Mouse (Mus musculus): Measurements from ENCODE around the gene Tmem182. TPM values are rescaled to one million over a fixed set of nuclear protein-coding genes. Genes with fewer than 3 reads are reported as not detected.
A peak's percentile ranks its signal among the peaks of the same experiment; 100 is the strongest.

Gene Tmem182
- total RNA-seq, 4 experiments from 2014 or later: 171 to 176 (median 173) TPM

- DNase-seq (ENCODE audit: low spot score): no peak
Measured at GRCm38 (mm10) chr1:40865043-40865442, 59.6 kb downstream of the Tmem182 start.

- no peak for DNase-seq (ENCODE audit: low spot score)
Measured at GRCm38 (mm10) chr1:40867106-40867505, 61.7 kb downstream of the Tmem182 start.

- DNase-seq (ENCODE audit: low spot score): no peak
Measured at GRCm38 (mm10) chr1:40867651-40868050, 62.2 kb downstream of the Tmem182 start.

GRCm38 (mm10) chr1:40873760-40874455 is 68.5 kb downstream of the Tmem182 start:
- DNase-seq (ENCODE audit: low spot score): no peak

- peak; percentile 21 for DNase-seq (ENCODE audit: low spot score)
Measured at GRCm38 (mm10) chr1:40874456-40875375, 69.3 kb downstream of the Tmem182 start.

- peak; percentile 24 for DNase-seq (ENCODE audit: low spot score)
Measured at GRCm38 (mm10) chr1:40879051-40879450, 73.7 kb downstream of the Tmem182 start.

GRCm38 (mm10) chr1:40879526-40879925 is 74.1 kb downstream of the Tmem182 start:
- DNase-seq (ENCODE audit: low spot score): no peak

GRCm38 (mm10) chr1:40880527-40880926 is 75.1 kb downstream of the Tmem182 start:
- no peak for DNase-seq (ENCODE audit: low spot score)

- DNase-seq (ENCODE audit: low spot score): no peak
Measured at GRCm38 (mm10) chr1:40883856-40884255, 78.5 kb downstream of the Tmem182 start.

GRCm38 (mm10) chr1:40884943-40885342 is 79.5 kb downstream of the Tmem182 start:
- no peak for DNase-seq (ENCODE audit: low spot score)

GRCm38 (mm10) chr1:40887673-40888072 is 82.3 kb downstream of the Tmem182 start:
- DNase-seq (ENCODE audit: low spot score): no peak

GRCm38 (mm10) chr1:40888396-40889040 is 83.1 kb downstream of the Tmem182 start:
- no peak for DNase-seq (ENCODE audit: low spot score)

GRCm38 (mm10) chr1:40889617-40890016 is 84.2 kb downstream of the Tmem182 start:
- DNase-seq (ENCODE audit: low spot score): no peak

- DNase-seq (ENCODE audit: low spot score): no peak
Measured at GRCm38 (mm10) chr1:40890246-40890645, 84.8 kb downstream of the Tmem182 start.

GRCm38 (mm10) chr1:40903712-40904111 is 98.3 kb downstream of the Tmem182 start:
- DNase-seq (ENCODE audit: low spot score): no peak

Other genes with a start within 250 kb of the Tmem182 start
- gene Slc9a4, start 225.5 kb upstream of the Tmem182 start, total RNA-seq (2022): under 1 TPM; 0.06 to 0.54 (median 0.17) TPM
- gene Slc9a2, start 125.0 kb upstream of the Tmem182 start, total RNA-seq (2022): 1 to 10 TPM; 2.5 to 2.9 (median 2.6) TPM
- 1 to 10 TPM in 1 of 4 experiments, under 1 TPM in 3; 0.49 to 1.3 (median 0.64) TPM for gene Mfsd9, start 14.9 kb upstream of the Tmem182 start, total RNA-seq (2022)

Measured in heart, adult 8-10 months (tissue).